ENCODE assay signal across 13 mouse cellular contexts in the genomic region with DNA sequence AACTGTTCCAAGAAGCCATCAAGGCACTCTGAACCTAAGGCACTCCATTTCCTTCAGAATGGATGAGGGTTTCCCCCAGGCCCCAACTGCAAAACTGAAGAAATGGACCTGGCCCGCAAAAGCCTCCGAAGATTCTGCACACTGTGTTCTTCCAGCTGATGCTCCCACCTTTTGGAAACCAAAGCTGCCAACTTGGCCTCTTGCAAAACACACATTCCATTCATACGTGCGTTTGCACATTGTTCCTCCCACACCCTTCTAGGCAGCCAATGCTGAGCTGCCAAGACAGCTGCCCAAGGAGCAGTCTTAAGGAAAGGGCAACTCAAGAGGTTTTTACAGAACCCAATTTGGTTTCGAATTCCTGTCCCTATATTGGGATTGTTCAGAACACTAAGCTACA. TPM values are rescaled to one million over a fixed set of nuclear protein-coding genes. Genes with fewer than 3 reads are reported as not detected.
DNase-seq lines count a peak whose midpoint lies in the region; ATAC-seq and TF ChIP-seq lines count a peak whose summit lies in the region.
"Had no signal": no experiment of that assay in that cellular context is flagged by ENCODE, and none has a peak within 500 bp of the region (broad histone marks: within the 10 kb centered on the region; RNA-seq: fewer than 3 reads in every experiment).

No protein-coding gene starts in this region.

- no peak overlapping the region for H3K4me3 ChIP-seq in gastrocnemius, adult 2 months
- H3K4me3 ChIP-seq in midbrain, embryonic 11.5 days (ENCODE audit: low read depth, low read length) = no peak overlapping the region
- H3K4me3 ChIP-seq: forebrain, embryonic 12.5 days; limb, embryonic 15.5 days had no signal

- H3K27ac ChIP-seq in gastrocnemius, adult 2 months = peak overlapping the region; percentile 70
- no peak overlapping the region for H3K27ac ChIP-seq in midbrain, embryonic 11.5 days (ENCODE audit: low read depth, low read length)
- H3K27ac ChIP-seq: forebrain, embryonic 12.5 days; limb, embryonic 15.5 days had no signal

- peak; percentile 54 for DNase-seq in ovary, adult 18-20 months (ENCODE audit: low spot score)
- DNase-seq in ovary, postnatal 10 days (ENCODE audit: low spot score) = no peak
- DNase-seq in gastrocnemius, adult 2 months = peak; percentile 72
- peak; percentile 54 to 84 for DNase-seq in kidney, postnatal 25 days
- DNase-seq in telencephalon, adult 2 months (ENCODE audit: low read depth, low spot score) = peak; percentile 15
- DNase-seq in cerebellum, adult 8-10 months = no peak
- no peak for DNase-seq in left cerebral cortex, adult 18-20 months (ENCODE audit: low spot score in 2 of 2)
- DNase-seq in midbrain, embryonic 11.5 days (ENCODE audit: low spot score, missing footprints) = no peak
- DNase-seq: cerebellum, adult 18-20 months had no signal

- H3K4me1 ChIP-seq in midbrain, embryonic 11.5 days (ENCODE audit: control insufficient read depth, insufficient read depth, low read length) = no peaks in the 10 kb centered on the region
- H3K4me1 ChIP-seq: forebrain, embryonic 12.5 days; limb, embryonic 15.5 days had no signal

- intact Hi-C loops in gastrocnemius, adult 2 months (cut with DNase I) = loop anchor here (10.0 kb wide), 1 partner anchor 474 kb away; the partner anchor contains the start of gene Abca15

- H3K27me3 ChIP-seq in midbrain, embryonic 11.5 days (ENCODE audit: control insufficient read depth, insufficient read depth, low read length) = no peaks in the 10 kb centered on the region
- H3K27me3 ChIP-seq: forebrain, embryonic 12.5 days; limb, embryonic 15.5 days had no signal

- no peaks in the 10 kb centered on the region for H3K36me3 ChIP-seq in midbrain, embryonic 11.5 days (ENCODE audit: control insufficient read depth, insufficient read depth, low read length)

- no peak overlapping the region for H3K9ac ChIP-seq in midbrain, embryonic 11.5 days (ENCODE audit: low read length)
- H3K9ac ChIP-seq: forebrain, embryonic 12.5 days; limb, embryonic 15.5 days had no signal

- TF ChIP-seq CTCF in gastrocnemius, adult 2 months (IDR thresholded peaks at IDR 0.05) = no peak

- no peak for ATAC-seq in midbrain, embryonic 11.5 days (ENCODE audit: low FRiP score)
- ATAC-seq: intestine, postnatal 0 days had no signal

- H3K9me3 ChIP-seq in midbrain, embryonic 11.5 days (ENCODE audit: control insufficient read depth, low read length) = no peaks in the 10 kb centered on the region
- H3K9me3 ChIP-seq: forebrain, embryonic 12.5 days; G1E; limb, embryonic 15.5 days had no signal

- WGBS in midbrain, embryonic 11.5 days = 82% methylated on average over 5 of the region's 5 CpGs

- no peak overlapping the region for H3K4me2 ChIP-seq in midbrain, embryonic 11.5 days
- H3K4me2 ChIP-seq: forebrain, embryonic 12.5 days; limb, embryonic 15.5 days had no signal

RNA-seq across cellular contexts. Expression of gene Lyrm1, which starts 44.9 kb away (rescaled TPM):
- total RNA-seq in gastrocnemius, adult 2 months (2021) = 10 to 100 TPM; 11.8 to 12.8 TPM
- total RNA-seq in left cerebral cortex, adult 18-20 months (2021) = 10 to 100 TPM; 13.5 to 13.8 TPM
- 13.1 and 14.4 TPM in 2 replicates for polyA plus RNA-seq in midbrain, embryonic 11.5 days (2014; fragmentation: Nextera tagmentation; extraction: Ambion mirVana)

RNA-seq across cellular contexts. Expression of gene Dcun1d3, which starts 45.4 kb away (rescaled TPM):
- total RNA-seq in gastrocnemius, adult 2 months (2021) = 10 to 100 TPM; 16.8 to 25.3 TPM
- total RNA-seq in left cerebral cortex, adult 18-20 months (2021) = 10 to 100 TPM; 30.9 to 31.3 TPM
- 10.5 and 11.1 TPM in 2 replicates for polyA plus RNA-seq in midbrain, embryonic 11.5 days (2014; fragmentation: Nextera tagmentation; extraction: Ambion mirVana)

RNA-seq across cellular contexts. Expression of gene Eri2, which starts 56.9 kb away (rescaled TPM):
- 1 to 10 TPM; 1.0 to 1.2 TPM for total RNA-seq in gastrocnemius, adult 2 months (2021)
- 1 to 10 TPM; 8.8 TPM for total RNA-seq in left cerebral cortex, adult 18-20 months (2021)
- polyA plus RNA-seq in midbrain, embryonic 11.5 days (2014; fragmentation: Nextera tagmentation; extraction: Ambion mirVana) = 42.6 and 45.9 TPM in 2 replicates

RNA-seq across cellular contexts. Expression of gene Rexo5, which starts 56.9 kb away (rescaled TPM):
- under 1 TPM; 0.64 to 0.71 TPM for total RNA-seq in gastrocnemius, adult 2 months (2021)
- 1 to 10 TPM; 2.3 TPM for total RNA-seq in left cerebral cortex, adult 18-20 months (2021)
- polyA plus RNA-seq in midbrain, embryonic 11.5 days (2014; fragmentation: Nextera tagmentation; extraction: Ambion mirVana) = 21.0 and 25.2 TPM in 2 replicates

Comparison
In these comparisons a context has a peak if more than half of its experiments do, and no peak if none do; other contexts are left out.
1. DNase-seq: peak in ovary, adult 18-20 months (single experiment), gastrocnemius, adult 2 months (single experiment), kidney, postnatal 25 days (2 of 2) and telencephalon, adult 2 months (single experiment); none in ovary, postnatal 10 days (single experiment), cerebellum, adult 8-10 months (single experiment), left cerebral cortex, adult 18-20 months (0 of 2) and midbrain, embryonic 11.5 days (single experiment).
2. RNA of gene Eri2, which starts 56.9 kb away (total RNA-seq): 8.8 TPM in left cerebral cortex, adult 18-20 months; 1.0 to 1.2 TPM in gastrocnemius, adult 2 months; every median in the first group is over 4 times any median in the second.